In genomic region chr16:51883813-51884212, GRCm38 (mm10) we compare ENCODE assay signal across 22 mouse cellular contexts.
DNase-seq lines count a peak whose midpoint lies in the region; ATAC-seq lines count a peak whose summit lies in the region.
"Had no signal": no experiment of that assay in that cellular context is flagged by ENCODE, and none has a peak within 500 bp of the region (broad histone marks: within the 10 kb centered on the region; RNA-seq: fewer than 3 reads in every experiment).

No protein-coding gene starts in this region.

- no peak overlapping the region for H3K9ac ChIP-seq in embryonic facial prominence, embryonic 11.5 days (replicated peaks; ENCODE audit: low read length)
- H3K9ac ChIP-seq in hindbrain, embryonic 11.5 days (ENCODE audit: low read depth, low read length) = no peak overlapping the region
- H3K9ac ChIP-seq in hindbrain, embryonic 14.5 days = no peak overlapping the region
- H3K9ac ChIP-seq in hindbrain, embryonic 12.5 days = no peak overlapping the region
- no peak overlapping the region for H3K9ac ChIP-seq in midbrain, embryonic 11.5 days (ENCODE audit: low read length)

- peak; percentile 56; the same call in 1 of the 2 replicates for ATAC-seq in embryonic facial prominence, embryonic 11.5 days (replicated peaks; ENCODE audit: insufficient number of reproducible peaks, low FRiP score, low TSS enrichment, low read depth)
- ATAC-seq in hindbrain, embryonic 11.5 days (ENCODE audit: low FRiP score) = peak; percentile 50; the same call in 1 of the 2 replicates
- ATAC-seq in hindbrain, embryonic 14.5 days (ENCODE audit: low FRiP score) = no peak
- peak; percentile 65 for ATAC-seq in hindbrain, embryonic 12.5 days (ENCODE audit: low FRiP score)
- ATAC-seq in midbrain, embryonic 11.5 days (ENCODE audit: low FRiP score) = 0 out of 2 replicates have a peak, but pooled peaks have one; percentile 38
- ATAC-seq: activated CD4-positive, CD25-positive, alpha-beta regulatory T cell, adult 4 months; CD4-positive, CD25-positive, alpha-beta regulatory T cell, adult 4 months; Patski had no signal

- H3K36me3 ChIP-seq in embryonic facial prominence, embryonic 11.5 days (replicated peaks; ENCODE audit: control insufficient read depth, insufficient read depth, low read depth, low read length) = no peaks in the 10 kb centered on the region
- H3K36me3 ChIP-seq in embryonic facial prominence, embryonic 10.5 days (replicated peaks) = no peaks in the 10 kb centered on the region
- H3K36me3 ChIP-seq in hindbrain, embryonic 11.5 days (ENCODE audit: control insufficient read depth, insufficient read depth, low read length) = no peaks in the 10 kb centered on the region
- no peaks in the 10 kb centered on the region for H3K36me3 ChIP-seq in hindbrain, embryonic 14.5 days (replicated peaks; ENCODE audit: control insufficient read depth, insufficient read depth)
- no peaks in the 10 kb centered on the region for H3K36me3 ChIP-seq in hindbrain, embryonic 12.5 days
- no peaks in the 10 kb centered on the region for H3K36me3 ChIP-seq in hindbrain, embryonic 10.5 days
- no peaks in the 10 kb centered on the region for H3K36me3 ChIP-seq in midbrain, embryonic 11.5 days (ENCODE audit: control insufficient read depth, insufficient read depth, low read length)
- H3K36me3 ChIP-seq in midbrain, embryonic 10.5 days = no peaks in the 10 kb centered on the region
- H3K36me3 ChIP-seq: G1E had no signal

- no peaks in the 10 kb centered on the region for H3K27me3 ChIP-seq in embryonic facial prominence, embryonic 11.5 days (ENCODE audit: control insufficient read depth, insufficient read depth, low read length)
- no peaks in the 10 kb centered on the region for H3K27me3 ChIP-seq in embryonic facial prominence, embryonic 10.5 days (replicated peaks; ENCODE audit: low read depth, poor library complexity, severe bottlenecking)
- H3K27me3 ChIP-seq in hindbrain, embryonic 11.5 days (ENCODE audit: control insufficient read depth, insufficient read depth, low read length) = no peaks in the 10 kb centered on the region
- H3K27me3 ChIP-seq in hindbrain, embryonic 14.5 days (ENCODE audit: control insufficient read depth, insufficient read depth, low read length) = no peaks in the 10 kb centered on the region
- no peaks in the 10 kb centered on the region for H3K27me3 ChIP-seq in hindbrain, embryonic 12.5 days
- H3K27me3 ChIP-seq in hindbrain, embryonic 10.5 days (ENCODE audit: insufficient read depth, poor library complexity, severe bottlenecking) = no peaks in the 10 kb centered on the region
- H3K27me3 ChIP-seq in midbrain, embryonic 11.5 days (ENCODE audit: control insufficient read depth, insufficient read depth, low read length) = no peaks in the 10 kb centered on the region
- H3K27me3 ChIP-seq in midbrain, embryonic 10.5 days (ENCODE audit: low read depth, poor library complexity, severe bottlenecking) = no peaks in the 10 kb centered on the region
- H3K27me3 ChIP-seq: CH12.LX had no signal

- H3K4me2 ChIP-seq in embryonic facial prominence, embryonic 11.5 days (ENCODE audit: low read depth, low read length) = no peak overlapping the region
- no peak overlapping the region for H3K4me2 ChIP-seq in hindbrain, embryonic 11.5 days (replicated peaks; ENCODE audit: low read depth, low read length)
- no peak overlapping the region for H3K4me2 ChIP-seq in hindbrain, embryonic 14.5 days (replicated peaks)
- H3K4me2 ChIP-seq in hindbrain, embryonic 12.5 days (replicated peaks) = no peak overlapping the region
- no peak overlapping the region for H3K4me2 ChIP-seq in midbrain, embryonic 11.5 days

- 87% methylated on average over 2 of the region's 2 CpGs for WGBS in embryonic facial prominence, embryonic 11.5 days
- 87% methylated on average over 2 of the region's 2 CpGs for WGBS in embryonic facial prominence, embryonic 10.5 days
- WGBS in hindbrain, embryonic 11.5 days = 83% methylated on average over 2 of the region's 2 CpGs
- 78% methylated on average over 2 of the region's 2 CpGs for WGBS in hindbrain, embryonic 14.5 days
- 72% methylated on average over 2 of the region's 2 CpGs for WGBS in hindbrain, embryonic 12.5 days
- 85% methylated on average over 2 of the region's 2 CpGs for WGBS in hindbrain, embryonic 10.5 days
- WGBS in midbrain, embryonic 11.5 days = 89% methylated on average over 2 of the region's 2 CpGs
- 96% methylated on average over 2 of the region's 2 CpGs for WGBS in midbrain, embryonic 10.5 days

- no peak overlapping the region for H3K4me3 ChIP-seq in embryonic facial prominence, embryonic 11.5 days (ENCODE audit: low read depth, low read length)
- no peak overlapping the region for H3K4me3 ChIP-seq in embryonic facial prominence, embryonic 10.5 days
- no peak overlapping the region for H3K4me3 ChIP-seq in hindbrain, embryonic 11.5 days (ENCODE audit: low read depth, low read length)
- H3K4me3 ChIP-seq in hindbrain, embryonic 14.5 days (replicated peaks; ENCODE audit: low read length) = no peak overlapping the region
- H3K4me3 ChIP-seq in hindbrain, embryonic 12.5 days = no peak overlapping the region
- no peak overlapping the region for H3K4me3 ChIP-seq in hindbrain, embryonic 10.5 days
- no peak overlapping the region for H3K4me3 ChIP-seq in midbrain, embryonic 11.5 days (ENCODE audit: low read depth, low read length)
- no peak overlapping the region for H3K4me3 ChIP-seq in midbrain, embryonic 10.5 days

- no peak overlapping the region for H3K27ac ChIP-seq in embryonic facial prominence, embryonic 11.5 days (replicated peaks; ENCODE audit: low read depth, low read length)
- H3K27ac ChIP-seq in embryonic facial prominence, embryonic 10.5 days (replicated peaks) = no peak overlapping the region
- no peak overlapping the region for H3K27ac ChIP-seq in hindbrain, embryonic 11.5 days (ENCODE audit: low read depth, low read length)
- no peak overlapping the region for H3K27ac ChIP-seq in hindbrain, embryonic 14.5 days
- H3K27ac ChIP-seq in hindbrain, embryonic 12.5 days = no peak overlapping the region
- H3K27ac ChIP-seq in hindbrain, embryonic 10.5 days = no peak overlapping the region
- no peak overlapping the region for H3K27ac ChIP-seq in midbrain, embryonic 11.5 days (ENCODE audit: low read depth, low read length)
- H3K27ac ChIP-seq in midbrain, embryonic 10.5 days (replicated peaks) = no peak overlapping the region

- no peaks in the 10 kb centered on the region for H3K4me1 ChIP-seq in embryonic facial prominence, embryonic 11.5 days (ENCODE audit: control insufficient read depth, insufficient read depth, low read length)
- H3K4me1 ChIP-seq in embryonic facial prominence, embryonic 10.5 days = no peaks in the 10 kb centered on the region
- H3K4me1 ChIP-seq in hindbrain, embryonic 11.5 days (replicated peaks; ENCODE audit: control insufficient read depth, insufficient read depth, low read length) = no peaks in the 10 kb centered on the region
- H3K4me1 ChIP-seq in hindbrain, embryonic 14.5 days (replicated peaks; ENCODE audit: control insufficient read depth, insufficient read depth, low read length) = no peaks in the 10 kb centered on the region
- no peaks in the 10 kb centered on the region for H3K4me1 ChIP-seq in hindbrain, embryonic 12.5 days
- H3K4me1 ChIP-seq in hindbrain, embryonic 10.5 days (replicated peaks) = no peaks in the 10 kb centered on the region
- no peaks in the 10 kb centered on the region for H3K4me1 ChIP-seq in midbrain, embryonic 11.5 days (ENCODE audit: control insufficient read depth, insufficient read depth, low read length)
- H3K4me1 ChIP-seq in midbrain, embryonic 10.5 days = no peaks in the 10 kb centered on the region

- no peaks in the 10 kb centered on the region for H3K9me3 ChIP-seq in embryonic facial prominence, embryonic 11.5 days (replicated peaks; ENCODE audit: control insufficient read depth, low read length)
- no peaks in the 10 kb centered on the region for H3K9me3 ChIP-seq in embryonic facial prominence, embryonic 10.5 days
- H3K9me3 ChIP-seq in hindbrain, embryonic 11.5 days (ENCODE audit: control insufficient read depth, low read length) = no peaks in the 10 kb centered on the region
- no peaks in the 10 kb centered on the region for H3K9me3 ChIP-seq in hindbrain, embryonic 14.5 days (ENCODE audit: control insufficient read depth, low read length)
- no peaks in the 10 kb centered on the region for H3K9me3 ChIP-seq in hindbrain, embryonic 12.5 days (replicated peaks)
- no peaks in the 10 kb centered on the region for H3K9me3 ChIP-seq in hindbrain, embryonic 10.5 days
- no peaks in the 10 kb centered on the region for H3K9me3 ChIP-seq in midbrain, embryonic 11.5 days (ENCODE audit: control insufficient read depth, low read length)
- no peaks in the 10 kb centered on the region for H3K9me3 ChIP-seq in midbrain, embryonic 10.5 days (replicated peaks)
- H3K9me3 ChIP-seq: G1E had no signal

- DNase-seq in embryonic facial prominence, embryonic 11.5 days (ENCODE audit: low spot score) = no peak
- no peak for DNase-seq in embryonic facial prominence, embryonic 10.5 days (ENCODE audit: low spot score)
- DNase-seq in hindbrain, embryonic 11.5 days (ENCODE audit: low spot score) = no peak
- no peak for DNase-seq in hindbrain, embryonic 14.5 days (ENCODE audit: low spot score)
- no peak for DNase-seq in hindbrain, embryonic 10.5 days (ENCODE audit: low spot score)
- no peak for DNase-seq in midbrain, embryonic 11.5 days (ENCODE audit: low spot score, missing footprints)
- DNase-seq in midbrain, embryonic 10.5 days (ENCODE audit: low spot score) = no peak
- DNase-seq: adrenal gland, adult 2 months; adrenal gland, adult 8-10 months; adrenal gland, postnatal 10 days; adrenal gland, postnatal 14 days; adrenal gland, postnatal 25 days; adrenal gland, postnatal 36 days; B cell, adult 2 months; cerebellum, adult 11 months; cerebellum, adult 11-12 months had no signal
